Mouse (Mus musculus) kidney, embryonic 16.5 days (tissue): Measurements from ENCODE around the gene Gm48551. TPM values are rescaled to one million over a fixed set of nuclear protein-coding genes. Genes with fewer than 3 reads are reported as not detected.

Experiments
- ATAC-seq: fragments of 200-750 bp; cut with Nextera tagmentation; 2 replicates; pipeline ENCODE4 v1.8.0; 2017; ENCODE audit warnings: moderate TSS enrichment; ENCODE audit not compliant: low FRiP score, low TSS enrichment
- H3K27ac ChIP-seq: fragments of 300-500 bp; sonication (generic); 2 replicates; pipeline ENCODE4 v1.5.1; 2014; ENCODE audit warnings: low read length
- H3K27me3 ChIP-seq: fragments of 300-500 bp; sonication (generic); 2 replicates; pipeline ENCODE4 v1.6.1; 2014; ENCODE audit warnings: low read length, control low read depth, mixed read lengths; ENCODE audit not compliant: insufficient read depth
- H3K36me3 ChIP-seq: fragments of 300-500 bp; sonication (generic); 2 replicates; pipeline ENCODE4 v1.6.1; 2014; ENCODE audit warnings: low read length, control low read depth, mixed read lengths; ENCODE audit not compliant: insufficient read depth
- H3K4me1 ChIP-seq: fragments of 300-500 bp; sonication (generic); 2 replicates; pipeline ENCODE4 v1.6.1; 2014; ENCODE audit warnings: low read length, control low read depth, mixed read lengths; ENCODE audit not compliant: insufficient read depth
- H3K4me2 ChIP-seq: fragments of 300-500 bp; sonication (generic); replicated peaks from 2 replicates; pipeline ENCODE4 v1.6.1; 2014; ENCODE audit warnings: low read depth, low read length
- H3K4me3 ChIP-seq: fragments of 300-500 bp; sonication (generic); 2 replicates; pipeline ENCODE4 v1.5.1; 2014; ENCODE audit warnings: mild to moderate bottlenecking, low read length
- H3K9ac ChIP-seq: fragments of 300-500 bp; sonication (generic); replicated peaks from 2 replicates; pipeline ENCODE4 v1.6.1; 2014; ENCODE audit warnings: low read length
- H3K9me3 ChIP-seq: fragments of 300-500 bp; sonication (generic); 2 replicates; pipeline ENCODE4 v1.6.1; 2016; ENCODE audit warnings: low read length, control low read depth
- WGBS: fragments of 180-500 bp; shearing (Covaris S2); extraction: QIAGEN DNeasy Blood & Tissue Kit; methylation state at CpG from one replicate; pipeline ENCODE4 v1.1.7; 2014; 5-methylcytosine and 5-hydroxymethylcytosine counted together
- polyA plus RNA-seq: library from polyadenylated mRNA; unstranded; fragments of >200 nt; fragmentation: Nextera tagmentation; extraction: Ambion mirVana; gene quantifications from 2 replicates; pipeline ENCODE4 v1.2.1, GENCODE M21; 2015

Gene Gm48551
- polyA plus RNA-seq, 1 experiment from 2014 or later: 5.0 TPM

GRCm38 (mm10) chr10:81419111-81419928 lies 35.1 kb downstream of the Gm48551 start:
- Histone ChIP-seq H3K27ac (no peak overlapping the region), H3K4me2 (no peak overlapping the region), H3K4me1 (peaks cover 55% of the 10 kb centered on the region), H3K36me3 (peaks cover 11% of the 10 kb centered on the region; the same call in 1 of the 2 replicates), H3K9me3 (no peaks in the 10 kb centered on the region), H3K27me3 (no peaks in the 10 kb centered on the region), H3K9ac (peak overlapping the region; percentile 29), H3K4me3 (no peak overlapping the region)
- no peak for ATAC-seq
- WGBS: 90% methylated on average over 10 of the region's 10 CpGs

- Histone ChIP-seq H3K27ac (no peak overlapping the region), H3K9ac (no peak overlapping the region), H3K4me2 (no peak overlapping the region), H3K27me3 (no peaks in the 10 kb centered on the region), H3K4me3 (no peak overlapping the region), H3K4me1 (peaks cover 55% of the 10 kb centered on the region), H3K36me3 (peaks cover 11% of the 10 kb centered on the region; the same call in 1 of the 2 replicates), H3K9me3 (no peaks in the 10 kb centered on the region)
- 89% methylated on average over 40 of the region's 40 CpGs for WGBS
- no peak for ATAC-seq
Observed at GRCm38 (mm10) chr10:81420191-81420767, 36.0 kb downstream of the Gm48551 start.

GRCm38 (mm10) chr10:81421041-81421796 lies 37.0 kb downstream of the Gm48551 start:
- Histone ChIP-seq H3K9me3 (no peaks in the 10 kb centered on the region), H3K4me3 (no peak overlapping the region), H3K27ac (no peak overlapping the region), H3K27me3 (no peaks in the 10 kb centered on the region), H3K36me3 (peaks cover 11% of the 10 kb centered on the region; the same call in 1 of the 2 replicates), H3K9ac (no peak overlapping the region), H3K4me2 (no peak overlapping the region), H3K4me1 (peaks cover 53% of the 10 kb centered on the region)
- WGBS: 78% methylated on average over 4 of the region's 4 CpGs
- ATAC-seq: no peak

GRCm38 (mm10) chr10:81421797-81422100 lies 37.5 kb downstream of the Gm48551 start:
- H3K27me3 ChIP-seq: no peaks in the 10 kb centered on the region
- H3K9ac ChIP-seq: no peak overlapping the region
- no peak overlapping the region for H3K27ac ChIP-seq
- H3K9me3 ChIP-seq: no peaks in the 10 kb centered on the region
- peaks cover 11% of the 10 kb centered on the region; the same call in 1 of the 2 replicates for H3K36me3 ChIP-seq
- H3K4me1 ChIP-seq: peaks cover 48% of the 10 kb centered on the region
- 72% methylated on average over 5 of the region's 5 CpGs for WGBS
- ATAC-seq: no peak
- no peak overlapping the region for H3K4me3 ChIP-seq
- no peak overlapping the region for H3K4me2 ChIP-seq

- H3K4me2 ChIP-seq: no peak overlapping the region
- H3K27me3 ChIP-seq: no peaks in the 10 kb centered on the region
- WGBS: 74% methylated on average over 6 of the region's 6 CpGs
- H3K9ac ChIP-seq: no peak overlapping the region
- no peak for ATAC-seq
- no peak overlapping the region for H3K27ac ChIP-seq
- H3K36me3 ChIP-seq: peaks cover 11% of the 10 kb centered on the region; the same call in 1 of the 2 replicates
- no peaks in the 10 kb centered on the region for H3K9me3 ChIP-seq
- H3K4me3 ChIP-seq: no peak overlapping the region
- H3K4me1 ChIP-seq: peaks cover 45% of the 10 kb centered on the region
Observed at GRCm38 (mm10) chr10:81422191-81422590, 37.9 kb downstream of the Gm48551 start.

- ATAC-seq: no peak
- Histone ChIP-seq H3K27ac (no peak overlapping the region), H3K27me3 (no peaks in the 10 kb centered on the region), H3K9ac (no peak overlapping the region), H3K4me1 (peaks cover 43% of the 10 kb centered on the region), H3K4me3 (no peak overlapping the region), H3K36me3 (peaks cover 11% of the 10 kb centered on the region; the same call in 1 of the 2 replicates), H3K4me2 (no peak overlapping the region), H3K9me3 (no peaks in the 10 kb centered on the region)
- 85% methylated on average over 3 of the region's 3 CpGs for WGBS
Observed at GRCm38 (mm10) chr10:81422661-81423217, 38.5 kb downstream of the Gm48551 start.

GRCm38 (mm10) chr10:81423476-81424245 lies 39.4 kb downstream of the Gm48551 start:
- Histone ChIP-seq H3K27ac (peak overlapping the region; percentile 89), H3K36me3 (peaks cover 11% of the 10 kb centered on the region; the same call in 1 of the 2 replicates)

GRCm38 (mm10) chr10:81424246-81425051 lies 40.2 kb downstream of the Gm48551 start:
- Histone ChIP-seq H3K9ac (peak overlapping the region; percentile 89), H3K27ac (peak overlapping the region; percentile 89), H3K9me3 (no peaks in the 10 kb centered on the region), H3K4me3 (peak overlapping the region; percentile 76), H3K4me1 (peaks cover 33% of the 10 kb centered on the region), H3K27me3 (no peaks in the 10 kb centered on the region), H3K36me3 (peaks cover 8% of the 10 kb centered on the region; the same call in 1 of the 2 replicates), H3K4me2 (peak overlapping the region; percentile 95)
- peak; percentile 27; the same call in 1 of the 2 replicates for ATAC-seq
- 2% methylated on average over 25 of the region's 25 CpGs for WGBS

More at GRCm38 (mm10) chr10:81423476-81424245, 39.4 kb downstream of the Gm48551 start:
- H3K27me3 ChIP-seq: no peaks in the 10 kb centered on the region
- peak overlapping the region; percentile 89 for H3K9ac ChIP-seq
- H3K4me2 ChIP-seq: peak overlapping the region; percentile 95
- no peak for ATAC-seq
- peaks cover 33% of the 10 kb centered on the region for H3K4me1 ChIP-seq
- no peaks in the 10 kb centered on the region for H3K9me3 ChIP-seq
- whole genome bisulfite sequencing: 62% methylated on average over 4 of the region's 4 CpGs
- H3K4me3 ChIP-seq: peak overlapping the region; percentile 76
